ENCODE assay signal across 8 mouse cellular contexts in the genomic region with DNA sequence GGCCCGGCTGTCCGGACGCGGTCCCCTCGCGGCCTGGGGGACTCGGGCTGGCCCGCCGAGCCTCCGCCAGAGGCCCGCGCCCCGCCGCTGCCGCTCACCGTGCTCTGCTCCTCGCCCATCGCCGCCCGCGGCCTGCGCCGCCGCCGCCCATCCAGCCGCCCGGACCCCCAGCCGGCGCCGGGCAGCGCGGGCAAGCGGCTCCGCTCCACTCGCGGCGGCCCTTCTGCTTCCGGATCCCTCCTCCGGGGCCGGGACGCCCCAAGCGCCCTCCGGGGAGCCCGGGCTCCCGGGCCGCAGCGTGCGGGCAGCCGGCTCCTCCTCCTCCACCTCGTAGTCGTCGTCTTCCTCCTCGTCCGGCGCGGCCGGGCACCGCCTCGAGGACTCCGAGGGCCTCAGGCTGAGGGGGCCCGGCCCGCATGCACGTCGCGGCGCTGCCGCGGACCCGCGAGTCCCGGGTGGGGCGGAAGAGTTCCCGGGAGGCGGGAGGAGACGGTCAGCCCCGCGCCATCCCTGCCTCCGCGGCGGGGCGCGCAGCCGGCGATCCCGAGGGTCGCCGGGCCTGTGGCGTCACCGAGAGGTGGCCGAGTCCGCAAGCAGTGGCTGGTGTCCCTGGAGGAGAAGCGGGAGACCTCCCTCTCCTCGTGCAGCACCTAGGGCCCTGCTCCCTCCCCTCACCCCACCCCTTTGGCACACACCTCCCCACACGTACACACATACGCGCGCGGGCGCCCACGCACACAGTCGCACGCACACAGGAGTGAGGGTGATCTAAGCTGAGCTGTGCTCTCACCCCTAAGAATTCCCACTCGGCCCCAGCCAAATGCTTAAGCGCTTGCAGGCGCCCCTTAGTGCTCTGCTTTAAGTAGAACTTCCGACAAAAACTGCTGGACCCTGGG. TPM values are rescaled to one million over a fixed set of nuclear protein-coding genes. Genes with fewer than 3 reads are reported as not detected.
A peak's percentile ranks its signal among the peaks of the same experiment; 100 is the strongest.
DNase-seq lines count a peak whose midpoint lies in the region; ATAC-seq lines count a peak whose summit lies in the region.

TSS of gene Rnf217 (minus strand) at position 119 of the 896 bp plus-strand sequence.

- peak within 1 kb of the TSS; percentile 82 for H3K4me2 ChIP-seq in intestine, embryonic 15.5 days (replicated peaks)

- peaks cover 10% of the 10 kb centered on the region; the same call in 1 of the 2 replicates for H3K4me1 ChIP-seq in intestine, embryonic 15.5 days (replicated peaks)

- no peaks in the 10 kb centered on the region for H3K9me3 ChIP-seq in intestine, embryonic 15.5 days

- peak; percentile 85 for ATAC-seq in intestine, embryonic 15.5 days
- ATAC-seq in megakaryocyte, adult 5-6 weeks (ENCODE audit: poor library complexity, severe bottlenecking), result peak; percentile 77

- peak; percentile 80 for DNase-seq in adrenal gland, postnatal 10 days
- peak; percentile 73 for DNase-seq in embryo, embryonic 10 days (ENCODE audit: low spot score)
- DNase-seq in gastrocnemius, postnatal 36 days, result peak; percentile 26 to 59
- peak; percentile 68 to 77 for DNase-seq in left cerebral cortex, postnatal 14 days (ENCODE audit: low spot score in 2 of 2)
- DNase-seq in right cerebral cortex, adult 2 months (ENCODE audit: low spot score in 2 of 2), result peak; percentile 80 to 81
- DNase-seq in T-cell, adult 2 months (ENCODE audit: low spot score), result no peak

- H3K36me3 ChIP-seq in intestine, embryonic 15.5 days, result no peaks in the 10 kb centered on the region

- peak within 1 kb of the TSS; percentile 88 for H3K4me3 ChIP-seq in intestine, embryonic 15.5 days (replicated peaks)

- intact Hi-C loops in gastrocnemius, postnatal 36 days (cut with DNase I), result loop anchor here (5.0 to 10.0 kb wide), 2 partner anchors 72 to 285 kb away; no protein-coding TSS in a partner anchor
- intact Hi-C loops in left cerebral cortex, postnatal 14 days (cut with DNase I), result no loop called here

- H3K9ac ChIP-seq in intestine, embryonic 15.5 days, result peak within 1 kb of the TSS; percentile 98

- WGBS in intestine, embryonic 15.5 days, result under 1% methylated on average over 83 of the region's 106 CpGs

- peak within 1 kb of the TSS; percentile 87 for H3K27ac ChIP-seq in intestine, embryonic 15.5 days

- H3K27me3 ChIP-seq in intestine, embryonic 15.5 days (replicated peaks), result no peaks in the 10 kb centered on the region

RNA-seq across cellular contexts. Expression of gene Rnf217, which starts in this region (rescaled TPM):
- 1 to 10 TPM; 7.7 to 9.1 TPM for total RNA-seq in adrenal gland, postnatal 10 days (2021)
- total RNA-seq in gastrocnemius, postnatal 36 days (2021), result 1 to 10 TPM; 6.4 to 7.7 TPM
- polyA plus RNA-seq in intestine, embryonic 15.5 days (2015; fragmentation: Nextera tagmentation; extraction: Ambion mirVana), result 1.5 TPM in 2 replicates
- total RNA-seq in left cerebral cortex, postnatal 14 days (2021), result 10 to 100 TPM; 10.8 to 12.2 TPM
- 4.1 and 4.2 TPM in 2 replicates for total RNA-seq in megakaryocyte, adult 5-6 weeks (2015)
- 2.4 and 2.6 TPM in 2 replicates for total RNA-seq in megakaryocyte, adult 5-6 weeks (2017)
